In genomic region chr4:118245847-118246246, GRCm38 (mm10) we compare ENCODE assay signal across 10 mouse cellular contexts. TPM values are rescaled to one million over a fixed set of nuclear protein-coding genes. Genes with fewer than 3 reads are reported as not detected.
DNase-seq lines count a peak whose midpoint lies in the region; TF ChIP-seq lines count a peak whose summit lies in the region.
"Had no signal": no experiment of that assay in that cellular context is flagged by ENCODE, and none has a peak within 500 bp of the region (broad histone marks: within the 10 kb centered on the region; RNA-seq: fewer than 3 reads in every experiment).

No protein-coding gene starts in this region.

- peak; percentile 39 for TF ChIP-seq POLR2A in myocyte (IDR thresholded peaks at IDR 0.05; ENCODE audit: insufficient read length, low read depth)

- H3K27me3 ChIP-seq in myocyte (ENCODE audit: control insufficient read depth, insufficient read depth, insufficient read length), result no peaks in the 10 kb centered on the region
- H3K27me3 ChIP-seq: forebrain, embryonic 15.5 days; heart, embryonic 12.5 days had no signal

- H3K36me3 ChIP-seq in myocyte (ENCODE audit: control insufficient read depth, insufficient read depth), result no peaks in the 10 kb centered on the region

- no peaks in the 10 kb centered on the region for H3K79me2 ChIP-seq in myocyte (ENCODE audit: control insufficient read depth, insufficient read depth)

- H3K4me3 ChIP-seq in myocyte, result no peak overlapping the region
- H3K4me3 ChIP-seq: forebrain, embryonic 15.5 days; heart, embryonic 12.5 days had no signal

- peak; percentile 29 to 43 for DNase-seq in adrenal gland, adult (ENCODE audit: inconsistent age in 2 of 2, low spot score in 1 of 2)
- no peak for DNase-seq in adrenal gland, postnatal 4 days (ENCODE audit: low spot score in 2 of 2)
- DNase-seq in right cerebral cortex, adult 18-20 months, result peak; percentile 85
- DNase-seq in right cerebral cortex, postnatal 4 days, result no peak
- DNase-seq in urinary bladder, postnatal 4 days (ENCODE audit: low spot score in 2 of 2), result peak; percentile 66 to 68
- no peak for DNase-seq in cerebellum, adult 9-11 months
- DNase-seq in kidney, postnatal 10 days, result no peak

- H3ac ChIP-seq in myocyte (ENCODE audit: control insufficient read depth, insufficient read length), result no peak overlapping the region

- H3K4me2 ChIP-seq in myocyte (ENCODE audit: low read depth), result peak overlapping the region; percentile 40
- H3K4me2 ChIP-seq: forebrain, embryonic 15.5 days; heart, embryonic 12.5 days had no signal

TF ChIP-seq in myocyte, 11 proteins besides CTCF, POLR2A, EP300 and RAD21:
- TF ChIP-seq E2F4 (IDR thresholded peaks at IDR 0.05; ENCODE audit: insufficient read depth), result no peak
- TF ChIP-seq MYOG (IDR thresholded peaks at IDR 0.05; ENCODE audit: control insufficient read depth in 1 of 3, insufficient read depth in 1 of 3, insufficient read length in 2 of 3, low read depth in 2 of 3), result peak; percentile 9 to 93 (median 91)
- TF ChIP-seq SRF (IDR thresholded peaks at IDR 0.05; ENCODE audit: control insufficient read depth, insufficient read length, low read depth), result no peak
- no peak for TF ChIP-seq TCF12 (IDR thresholded peaks at IDR 0.05; ENCODE audit: insufficient read depth, poor library complexity, severe bottlenecking)
- peak in 2 of 3 experiments; percentile 77 to 89 for TF ChIP-seq MYOD1 (IDR thresholded peaks at IDR 0.05; ENCODE audit: control insufficient read depth in 1 of 3, insufficient read length in 2 of 3, low read depth in 2 of 3)
- TF ChIP-seq POLR2AphosphoS2 (IDR thresholded peaks at IDR 0.05; ENCODE audit: insufficient read length, low read depth), result no peak

RNA-seq across cellular contexts. Expression of gene Ptprf, which starts 45.4 kb away (rescaled TPM):
- total RNA-seq in adrenal gland, postnatal 4 days (2021), result 100 to 1,000 TPM; 102 to 120 TPM
- polyA plus RNA-seq in myocyte (2012; fragmentation: generic; extraction: Trizol), result 7.6 TPM

Comparison
In these comparisons a context has a peak if more than half of its experiments do, and no peak if none do; other contexts are left out.
1. DNase-seq: peak in adrenal gland, adult (2 of 2), right cerebral cortex, adult 18-20 months (single experiment) and urinary bladder, postnatal 4 days (2 of 2); none in adrenal gland, postnatal 4 days (0 of 2), right cerebral cortex, postnatal 4 days (single experiment), cerebellum, adult 9-11 months (single experiment) and kidney, postnatal 10 days (single experiment).